Mouse (Mus musculus) MEL (cell line): ENCODE results near the gene Fubp3. TPM values are rescaled to one million over a fixed set of nuclear protein-coding genes. Genes with fewer than 3 reads are reported as not detected.

Experiments used
- DNase-seq: peaks from one replicate; pipeline ENCODE4 v3.0.0; 2011; ENCODE audit warnings: low read depth, low spot score
- H3K27ac ChIP-seq: 2 replicates; pipeline ENCODE4 v1.5.1; 2012; ENCODE audit warnings: low read depth, mild to moderate bottlenecking, control low read depth, low read length, moderate library complexity; ENCODE audit not compliant: control insufficient read depth
- H3K27me3 ChIP-seq, 2 experiments: fragments of 150-350 bp in 1 of 2; sonication (generic) in 1 of 2; 2 replicates each; pipeline ENCODE4 v1.6.1; 2012; ENCODE audit warnings: low read length in 2 of 2, mild to moderate bottlenecking in 2 of 2, improper control_type of control experiment in 1 of 2, moderate library complexity in 1 of 2; ENCODE audit not compliant: insufficient read depth in 2 of 2, control insufficient read depth in 1 of 2
- H3K36me3 ChIP-seq, 2 experiments: 2 replicates each; pipeline ENCODE4 v1.6.1; 2012 to 2014; ENCODE audit warnings: low read length in 2 of 2, improper control_type of control experiment in 1 of 2, inconsistent platforms in 1 of 2, mild to moderate bottlenecking in 1 of 2; ENCODE audit not compliant: insufficient read depth in 2 of 2, control insufficient read depth in 1 of 2
- H3K4me1 ChIP-seq, 2 experiments: fragments of 150-350 bp in 1 of 2; sonication (generic) in 1 of 2; 2 replicates each; pipeline ENCODE4 v1.6.1; 2012; ENCODE audit warnings: low read length in 2 of 2, improper control_type of control experiment in 1 of 2, mild to moderate bottlenecking in 1 of 2; ENCODE audit not compliant: insufficient read depth in 2 of 2, control insufficient read depth in 1 of 2
- H3K4me3 ChIP-seq, 2 experiments: fragments of 150-350 bp in 1 of 2; sonication (generic) in 1 of 2; 2 replicates each; pipeline ENCODE4 v1.5.1; 2012; ENCODE audit warnings: low read depth in 2 of 2, low read length in 2 of 2, mild to moderate bottlenecking in 2 of 2, moderate library complexity in 2 of 2, control low read depth in 1 of 2, improper control_type of control experiment in 1 of 2; ENCODE audit not compliant: control insufficient read depth in 1 of 2, insufficient read depth in 1 of 2
- H3K79me2 ChIP-seq: 2 replicates; pipeline ENCODE4 v1.6.1; 2012; ENCODE audit warnings: mild to moderate bottlenecking, low read length, moderate library complexity; ENCODE audit not compliant: control insufficient read depth, poor library complexity, insufficient read depth
- H3K9ac ChIP-seq: 2 replicates; pipeline ENCODE4 v1.6.1; 2012; ENCODE audit warnings: low read depth, mild to moderate bottlenecking, control low read depth, low read length, moderate library complexity; ENCODE audit not compliant: control insufficient read depth, poor library complexity, severe bottlenecking
- H3K9me3 ChIP-seq: fragments of 150-350 bp; sonication (generic); replicated peaks from 2 replicates; pipeline ENCODE4 v1.6.1; 2012; ENCODE audit warnings: mild to moderate bottlenecking, low read length, improper control_type of control experiment, moderate library complexity; ENCODE audit not compliant: insufficient read depth
- BHLHE40 ChIP-seq: IDR thresholded peaks from 2 replicates; pipeline ENCODE4 v1.6.1; 2012; ENCODE audit warnings: low read depth, mild to moderate bottlenecking, inconsistent platforms, low read length, improper control_type of control experiment, borderline replicate concordance
- CHD1 ChIP-seq: IDR thresholded peaks from 2 replicates; pipeline ENCODE4 v1.6.1; 2012; ENCODE audit warnings: low read depth, mild to moderate bottlenecking, inconsistent platforms, low read length, improper control_type of control experiment
- CTCF ChIP-seq, 3 experiments: IDR thresholded peaks in 2 of 3; conservative IDR thresholded peaks in 1 of 3; 2 replicates each; pipeline ENCODE4 v1.5.1; 2011 to 2012; ENCODE audit warnings: low read length in 3 of 3, low read depth in 2 of 3, mild to moderate bottlenecking in 2 of 3, improper control_type of control experiment in 1 of 3, inconsistent platforms in 1 of 3, mixed read lengths in 1 of 3, moderate library complexity in 1 of 3; ENCODE audit not compliant: control insufficient read depth in 1 of 3, insufficient read depth in 1 of 3, poor library complexity in 1 of 3, severe bottlenecking in 1 of 3
- KAT2A ChIP-seq: conservative IDR thresholded peaks from 2 replicates; pipeline ENCODE4 v1.6.1; 2012; ENCODE audit warnings: low read depth, low read length, improper control_type of control experiment, inconsistent platforms
- MAX ChIP-seq: IDR thresholded peaks from 2 replicates; pipeline ENCODE4 v1.6.1; 2011; ENCODE audit warnings: low read length, improper control_type of control experiment
- MXI1 ChIP-seq: IDR thresholded peaks from 2 replicates; pipeline ENCODE4 v1.6.1; 2011; ENCODE audit warnings: mild to moderate bottlenecking, low read depth, low read length, improper control_type of control experiment
- MYC ChIP-seq: IDR thresholded peaks from 2 replicates; pipeline ENCODE4 v1.6.1; 2011; ENCODE audit warnings: low read depth, mild to moderate bottlenecking, low read length, improper control_type of control experiment, moderate library complexity
- NELFE ChIP-seq: IDR thresholded peaks from 2 replicates; pipeline ENCODE4 v1.6.1; 2011; ENCODE audit warnings: low read depth, low read length, improper control_type of control experiment
- POLR2AphosphoS5 ChIP-seq: IDR thresholded peaks from 2 replicates; pipeline ENCODE4 v1.6.1; 2012; ENCODE audit warnings: low read depth, borderline replicate concordance, mild to moderate bottlenecking, inconsistent platforms, low read length, moderate library complexity, mixed read lengths
- RCOR1 ChIP-seq: IDR thresholded peaks from 2 replicates; pipeline ENCODE4 v1.6.1; 2012; ENCODE audit warnings: low read depth, mild to moderate bottlenecking, inconsistent platforms, low read length, improper control_type of control experiment
- SIN3A ChIP-seq: IDR thresholded peaks from 2 replicates; pipeline ENCODE4 v1.6.1; 2012; ENCODE audit warnings: low read length, improper control_type of control experiment, inconsistent platforms
- SMC3 ChIP-seq: IDR thresholded peaks from 2 replicates; pipeline ENCODE4 v1.6.1; 2011; ENCODE audit warnings: low read depth, low read length, improper control_type of control experiment
- USF1 ChIP-seq: IDR thresholded peaks from 2 replicates; pipeline ENCODE4 v1.6.1; 2014; ENCODE audit warnings: low read depth, mild to moderate bottlenecking, inconsistent platforms, low read length, improper control_type of control experiment, moderate library complexity
- ZC3H11A ChIP-seq: IDR thresholded peaks from 2 replicates; pipeline ENCODE4 v1.6.1; 2012; ENCODE audit warnings: low read depth, mild to moderate bottlenecking, inconsistent platforms, low read length, improper control_type of control experiment
- ZKSCAN1 ChIP-seq: IDR thresholded peaks from 2 replicates; pipeline ENCODE4 v1.6.1; 2012; ENCODE audit warnings: low read depth, mild to moderate bottlenecking, inconsistent platforms, low read length, improper control_type of control experiment, moderate library complexity
- polyA plus RNA-seq, 2 experiments: library from polyadenylated mRNA; stranded (reverse) in 1 of 2; unstranded in 1 of 2; fragments of >175 nt in 1 of 2; fragments of >200 nt in 1 of 2; gene quantifications; 2 replicates each; pipeline versions ENCODE4 v1.2.1 to v1.2.4; 2012; ENCODE audit warnings: low replicate concordance in 2 of 2, low read depth in 1 of 2; ENCODE audit not compliant: insufficient read length in 2 of 2, insufficient read depth in 1 of 2, missing spikeins in 1 of 2
- total RNA-seq: library from RNA; depleted of rRNA; stranded (reverse); fragments of 300-350 nt; gene quantifications from 2 replicates; pipeline ENCODE4 v1.2.3, GENCODE M21; 2012

Gene Fubp3
- total and polyA plus RNA-seq, 3 experiments: 44.7 to 80.0 TPM; not detected in 1

DNA sequence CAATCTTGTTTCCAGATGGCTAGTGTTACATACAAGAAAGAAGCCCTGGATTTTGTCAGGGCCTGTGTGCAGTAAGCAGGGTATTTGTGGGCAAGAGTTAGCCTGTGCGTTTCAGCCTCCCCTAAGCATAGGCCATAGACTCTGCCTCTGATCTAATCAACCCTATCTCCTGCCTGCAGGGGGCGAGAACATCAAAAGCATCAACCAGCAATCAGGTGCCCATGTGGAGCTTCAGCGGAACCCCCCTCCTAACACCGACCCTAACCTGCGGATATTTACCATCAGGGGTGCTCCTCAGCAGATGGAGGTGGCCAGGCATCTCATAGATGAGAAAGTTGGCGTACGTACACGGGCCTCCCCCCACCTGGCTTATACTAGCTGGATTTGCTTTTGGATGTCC, 38.9 kb downstream of the Fubp3 start:
- Histone ChIP-seq H3K4me3 (no peak overlapping the region), H3K27me3 (no peaks in the 10 kb centered on the region), H3K27ac (no peak overlapping the region), H3K9me3 (no peaks in the 10 kb centered on the region), H3K79me2 (no peaks in the 10 kb centered on the region), H3K4me1 (peaks cover 0 to 5% of the 10 kb centered on the region in 2 experiments; a peak in 2 of 4 replicates), H3K9ac (no peak overlapping the region), H3K36me3 (peaks cover 6 to 7% of the 10 kb centered on the region in 2 experiments)
- peak in 1 of 3 experiments; percentile 12; a peak in 2 of 6 replicates for TF ChIP-seq CTCF (IDR thresholded peaks at IDR 0.05 in 2 of 3, conservative IDR thresholded peaks at IDR 0.05 in 1 of 3; ENCODE audit: control insufficient read depth in 1 of 3, insufficient read depth in 1 of 3, low read depth in 2 of 3, low read length in 3 of 3, poor library complexity in 1 of 3, severe bottlenecking in 1 of 3)
- TF ChIP-seq KAT2A: no peak
- TF ChIP-seq SMC3: 0 out of 2 replicates have a peak, but pooled peaks have one; percentile 7
- no peak for DNase-seq

DNA sequence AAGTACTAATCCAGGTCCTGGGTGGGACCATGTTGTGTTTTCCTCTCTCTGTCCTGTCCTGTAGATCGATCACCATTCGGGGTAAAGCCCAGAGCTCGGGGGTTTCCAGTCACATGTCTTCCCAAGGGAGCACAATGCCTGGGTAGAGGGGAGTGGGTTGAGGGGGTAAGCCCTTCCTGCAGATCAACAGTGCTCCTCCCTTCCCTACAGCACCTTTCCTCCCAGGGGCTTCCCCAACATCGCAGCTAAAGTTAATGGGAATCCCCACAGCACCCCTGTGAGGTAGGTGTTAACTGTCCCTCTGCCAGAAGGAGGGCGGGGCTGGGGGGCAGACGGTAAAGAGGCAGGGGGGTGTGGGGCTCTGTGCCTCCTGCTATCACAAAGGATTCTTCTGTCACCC, 40.2 kb downstream of the Fubp3 start:
- H3K27me3 ChIP-seq: no peaks in the 10 kb centered on the region
- no peak overlapping the region for H3K9ac ChIP-seq
- no peak overlapping the region for H3K27ac ChIP-seq
- no peak for TF ChIP-seq ZKSCAN1
- no peak for TF ChIP-seq KAT2A
- TF ChIP-seq CTCF (IDR thresholded peaks at IDR 0.05 in 2 of 3, conservative IDR thresholded peaks at IDR 0.05 in 1 of 3; ENCODE audit: control insufficient read depth in 1 of 3, insufficient read depth in 1 of 3, low read depth in 2 of 3, low read length in 3 of 3, poor library complexity in 1 of 3, severe bottlenecking in 1 of 3): no peak
- no peak for TF ChIP-seq BHLHE40
- TF ChIP-seq USF1: no peak
- no peak for TF ChIP-seq MYC
- TF ChIP-seq RCOR1: no peak
- TF ChIP-seq POLR2AphosphoS5: no peak
- no peak for TF ChIP-seq NELFE
- no peak for TF ChIP-seq SIN3A
- TF ChIP-seq CHD1: no peak
- no peak for TF ChIP-seq ZC3H11A
- TF ChIP-seq MAX: no peak
- no peak for TF ChIP-seq MXI1
- TF ChIP-seq, all 39 proteins: peak for 0
- H3K9me3 ChIP-seq: no peaks in the 10 kb centered on the region
- no peaks in the 10 kb centered on the region for H3K79me2 ChIP-seq
- H3K36me3 ChIP-seq: peaks cover 2 to 7% of the 10 kb centered on the region in 2 experiments
- H3K4me1 ChIP-seq: peaks cover 0 to 3% of the 10 kb centered on the region in 2 experiments; a peak in 2 of 4 replicates
- H3K4me3 ChIP-seq: no peak overlapping the region
- DNase-seq: no peak

DNA sequence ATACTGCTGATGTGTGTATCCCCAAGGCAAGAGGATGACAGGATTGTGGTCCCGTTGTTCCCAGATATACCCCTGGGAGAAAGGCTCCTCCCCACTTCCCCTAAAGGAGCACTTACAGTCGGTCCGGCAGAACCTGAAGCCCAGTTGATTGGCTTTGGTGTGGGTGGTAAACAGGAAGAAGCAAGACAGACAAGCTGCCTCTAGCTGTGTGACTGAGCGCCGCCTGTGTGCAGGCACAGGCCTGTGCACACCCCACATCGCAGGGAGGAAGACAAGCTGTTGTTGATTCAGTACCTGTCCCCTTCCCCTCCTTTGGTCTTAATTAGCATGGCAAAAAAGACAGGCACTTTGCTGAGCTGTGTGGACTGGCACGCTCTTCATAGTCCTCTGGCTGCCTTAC, 41.3 kb downstream of the Fubp3 start:
- H3K27me3 ChIP-seq: no peaks in the 10 kb centered on the region
- H3K9me3 ChIP-seq: no peaks in the 10 kb centered on the region
- H3K36me3 ChIP-seq: peaks cover 0 to 6% of the 10 kb centered on the region in 2 experiments; a peak in 2 of 4 replicates
- H3K79me2 ChIP-seq: no peaks in the 10 kb centered on the region
- no peak overlapping the region for H3K4me3 ChIP-seq
- H3K9ac ChIP-seq: no peak overlapping the region
- TF ChIP-seq USF1 (no peak), NELFE (no peak), CHD1 (no peak)
- DNase-seq: no peak
- H3K27ac ChIP-seq: no peak overlapping the region
- no peaks in the 10 kb centered on the region for H3K4me1 ChIP-seq
